Mouse (Mus musculus): ENCODE data around the gene Rnf32. TPM values are rescaled to one million over a fixed set of nuclear protein-coding genes. Genes with fewer than 3 reads are reported as not detected.
A peak's percentile ranks its signal among the peaks of the same experiment; 100 is the strongest.

The Rnf32 gene
- 9.6 and 10.0 TPM in 2 replicates for polyA plus RNA-seq (2016; fragmentation: Nextera tagmentation; extraction: Ambion mirVana)

GRCm38 (mm10) chr5:29195570-29196263 lies at the start of gene Rnf32:
Gene Rnf32, plus strand, starts transcription at chr5:29195992.
- Histone ChIP-seq H3K9me3 (no peaks in the 10 kb centered on the region), H3K4me2 (replicated peaks) (peak within 1 kb of the TSS; percentile 60), H3K4me1 (peaks cover 12% of the 10 kb centered on the region; the same call in 1 of the 2 replicates), H3K27ac (replicated peaks) (peak within 1 kb of the TSS; percentile 83), H3K4me3 (peak within 1 kb of the TSS; percentile 63), H3K36me3 (no peaks in the 10 kb centered on the region), H3K9ac (replicated peaks) (peak within 1 kb of the TSS; percentile 78), H3K27me3 (no peaks in the 10 kb centered on the region; the same call in 1 of the 2 replicates)
- ATAC-seq (ENCODE audit: low FRiP score, low read depth): peak; percentile 96
- under 1% methylated on average over 63 of the region's 70 CpGs for whole genome bisulfite sequencing

GRCm38 (mm10) chr5:29150146-29150545 lies 45.6 kb upstream of the Rnf32 start:
- no peaks in the 10 kb centered on the region for H3K36me3 ChIP-seq
- ATAC-seq (ENCODE audit: low FRiP score, low read depth): no peak
- 53% methylated on average over 4 of the region's 4 CpGs for WGBS
- no peaks in the 10 kb centered on the region for H3K4me1 ChIP-seq
- H3K27me3 ChIP-seq: no peaks in the 10 kb centered on the region
- H3K27ac ChIP-seq (replicated peaks): no peak overlapping the region
- no peak overlapping the region for H3K9ac ChIP-seq (replicated peaks)
- no peak overlapping the region for H3K4me3 ChIP-seq
- H3K9me3 ChIP-seq: no peaks in the 10 kb centered on the region
- H3K4me2 ChIP-seq (replicated peaks): no peak overlapping the region

- H3K36me3 ChIP-seq: no peaks in the 10 kb centered on the region
- WGBS: 75% methylated on average over 1 of the region's 1 CpGs
- ATAC-seq (ENCODE audit: low FRiP score, low read depth): no peak
These were observed 35.9 kb upstream of the Rnf32 start for GRCm38 (mm10) chr5:29159849-29160248.

GRCm38 (mm10) chr5:29166947-29167346 lies 28.8 kb upstream of the Rnf32 start:
- Histone ChIP-seq H3K27me3 (no peaks in the 10 kb centered on the region), H3K9me3 (no peaks in the 10 kb centered on the region), H3K27ac (replicated peaks) (no peak overlapping the region), H3K4me1 (peaks cover 4% of the 10 kb centered on the region), H3K9ac (replicated peaks) (no peak overlapping the region), H3K4me3 (no peak overlapping the region), H3K4me2 (replicated peaks) (no peak overlapping the region), H3K36me3 (no peaks in the 10 kb centered on the region)
- WGBS: 93% methylated on average over 2 of the region's 2 CpGs
- no peak for ATAC-seq (ENCODE audit: low FRiP score, low read depth)

More at GRCm38 (mm10) chr5:29159849-29160248, 35.9 kb upstream of the Rnf32 start:
- Histone ChIP-seq H3K27me3 (no peaks in the 10 kb centered on the region), H3K4me3 (no peak overlapping the region), H3K27ac (replicated peaks) (no peak overlapping the region), H3K9me3 (no peaks in the 10 kb centered on the region), H3K9ac (replicated peaks) (no peak overlapping the region), H3K4me2 (replicated peaks) (no peak overlapping the region), H3K4me1 (no peaks in the 10 kb centered on the region)

- Histone ChIP-seq H3K27me3 (no peaks in the 10 kb centered on the region), H3K36me3 (no peaks in the 10 kb centered on the region), H3K4me1 (peaks cover 4% of the 10 kb centered on the region), H3K9me3 (no peaks in the 10 kb centered on the region), H3K9ac (replicated peaks) (no peak overlapping the region), H3K4me3 (no peak overlapping the region), H3K27ac (replicated peaks) (no peak overlapping the region), H3K4me2 (replicated peaks) (no peak overlapping the region)
- 82% methylated on average over 6 of the region's 6 CpGs for WGBS
- no peak for ATAC-seq (ENCODE audit: low FRiP score, low read depth)
These were observed 25.6 kb upstream of the Rnf32 start for GRCm38 (mm10) chr5:29170193-29170592.

- no peaks in the 10 kb centered on the region for H3K27me3 ChIP-seq
- no peak for ATAC-seq (ENCODE audit: low FRiP score, low read depth)
- no peak overlapping the region for H3K4me3 ChIP-seq
- H3K4me1 ChIP-seq: peaks cover 4% of the 10 kb centered on the region
- no peaks in the 10 kb centered on the region for H3K36me3 ChIP-seq
- H3K27ac ChIP-seq (replicated peaks): no peak overlapping the region
- H3K9me3 ChIP-seq: no peaks in the 10 kb centered on the region
- H3K9ac ChIP-seq (replicated peaks): no peak overlapping the region
- H3K4me2 ChIP-seq (replicated peaks): no peak overlapping the region
These were observed 24.6 kb upstream of the Rnf32 start for GRCm38 (mm10) chr5:29171165-29171564.

GRCm38 (mm10) chr5:29186798-29187197 lies 9.0 kb upstream of the Rnf32 start:
- Histone ChIP-seq H3K9ac (replicated peaks) (no peak overlapping the region), H3K4me2 (replicated peaks) (no peak overlapping the region), H3K9me3 (no peaks in the 10 kb centered on the region), H3K27ac (replicated peaks) (no peak overlapping the region), H3K4me3 (no peak overlapping the region), H3K27me3 (no peaks in the 10 kb centered on the region), H3K36me3 (no peaks in the 10 kb centered on the region), H3K4me1 (no peaks in the 10 kb centered on the region)
- WGBS: 89% methylated on average over 5 of the region's 5 CpGs
- no peak for ATAC-seq (ENCODE audit: low FRiP score, low read depth)

- 2% methylated on average over 9 of the region's 9 CpGs for WGBS
- Histone ChIP-seq H3K4me3 (peak overlapping the region; percentile 63), H3K9ac (replicated peaks) (peak overlapping the region; percentile 78), H3K36me3 (no peaks in the 10 kb centered on the region), H3K27ac (replicated peaks) (peak overlapping the region; percentile 83), H3K4me2 (replicated peaks) (peak overlapping the region; percentile 60), H3K27me3 (no peaks in the 10 kb centered on the region; the same call in 1 of the 2 replicates), H3K4me1 (peaks cover 9% of the 10 kb centered on the region; the same call in 1 of the 2 replicates), H3K9me3 (no peaks in the 10 kb centered on the region)
- no peak; the same call in 1 of the 2 replicates for ATAC-seq (ENCODE audit: low FRiP score, low read depth)
These were observed 592 bp upstream of the Rnf32 start for GRCm38 (mm10) chr5:29195231-29195569.

- Histone ChIP-seq H3K9ac (replicated peaks) (peak overlapping the region; percentile 78), H3K27me3 (no peaks in the 10 kb centered on the region; the same call in 1 of the 2 replicates), H3K4me2 (replicated peaks) (peak overlapping the region; percentile 60), H3K36me3 (no peaks in the 10 kb centered on the region), H3K4me3 (peak overlapping the region; percentile 63), H3K9me3 (no peaks in the 10 kb centered on the region), H3K4me1 (peaks cover 12% of the 10 kb centered on the region; the same call in 1 of the 2 replicates), H3K27ac (replicated peaks) (peak overlapping the region; percentile 83; the same call in 1 of the 2 replicates)
- 9% methylated on average over 12 of the region's 12 CpGs for WGBS
- peak; percentile 38 for ATAC-seq (ENCODE audit: low FRiP score, low read depth)
These were observed 469 bp downstream of the Rnf32 start for GRCm38 (mm10) chr5:29196264-29196658.

- Histone ChIP-seq H3K36me3 (no peaks in the 10 kb centered on the region), H3K27ac (replicated peaks) (no peak overlapping the region), H3K9ac (replicated peaks) (no peak overlapping the region), H3K4me2 (replicated peaks) (no peak overlapping the region), H3K4me3 (no peak overlapping the region), H3K27me3 (no peaks in the 10 kb centered on the region; the same call in 1 of the 2 replicates), H3K9me3 (no peaks in the 10 kb centered on the region), H3K4me1 (peaks cover 12% of the 10 kb centered on the region; the same call in 1 of the 2 replicates)
- 90% methylated on average over 4 of the region's 4 CpGs for WGBS
- ATAC-seq (ENCODE audit: low FRiP score, low read depth): no peak
These were observed 1.4 kb downstream of the Rnf32 start for GRCm38 (mm10) chr5:29197187-29197586.

GRCm38 (mm10) chr5:29198960-29199488 lies 3.2 kb downstream of the Rnf32 start:
- H3K9ac ChIP-seq (replicated peaks): no peak overlapping the region
- no peaks in the 10 kb centered on the region for H3K9me3 ChIP-seq
- no peak overlapping the region for H3K4me3 ChIP-seq
- no peak overlapping the region for H3K27ac ChIP-seq (replicated peaks)
- no peaks in the 10 kb centered on the region for H3K36me3 ChIP-seq
- no peak overlapping the region for H3K4me2 ChIP-seq (replicated peaks)
- peaks cover 12% of the 10 kb centered on the region; the same call in 1 of the 2 replicates for H3K4me1 ChIP-seq
- WGBS: 39% methylated on average over 4 of the region's 4 CpGs
- H3K27me3 ChIP-seq: no peaks in the 10 kb centered on the region; the same call in 1 of the 2 replicates
- no peak for ATAC-seq (ENCODE audit: low FRiP score, low read depth)

- Histone ChIP-seq H3K27ac (replicated peaks) (no peak overlapping the region), H3K36me3 (no peaks in the 10 kb centered on the region), H3K9me3 (no peaks in the 10 kb centered on the region), H3K4me1 (peaks cover 12% of the 10 kb centered on the region; the same call in 1 of the 2 replicates), H3K4me2 (replicated peaks) (no peak overlapping the region), H3K4me3 (no peak overlapping the region), H3K9ac (replicated peaks) (no peak overlapping the region), H3K27me3 (no peaks in the 10 kb centered on the region; the same call in 1 of the 2 replicates)
- ATAC-seq (ENCODE audit: low FRiP score, low read depth): no peak
- 87% methylated on average over 3 of the region's 3 CpGs for WGBS
These were observed 4.1 kb downstream of the Rnf32 start for GRCm38 (mm10) chr5:29199868-29200267.

Data from midbrain, embryonic 12.5 days (tissue).